Mouse (Mus musculus) forebrain, embryonic 12.5 days (tissue): ENCODE data around the gene Scn8a. TPM values are rescaled to one million over a fixed set of nuclear protein-coding genes. Genes with fewer than 3 reads are reported as not detected.
A peak's percentile ranks its signal among the peaks of the same experiment; 100 is the strongest.

Source experiments
- ATAC-seq: fragments of 200-750 bp; cut with Nextera tagmentation; 2 replicates; pipeline ENCODE4 v1.8.0; 2017; ENCODE audit warnings: moderate TSS enrichment; ENCODE audit not compliant: low FRiP score
- H3K27ac ChIP-seq: fragments of 300-500 bp; sonication (generic); 2 replicates; pipeline ENCODE4 v1.5.1; 2016; ENCODE audit warnings: mild to moderate bottlenecking
- H3K27me3 ChIP-seq: fragments of 300-500 bp; sonication (generic); 2 replicates; pipeline ENCODE4 v1.6.1; 2016; ENCODE audit warnings: mild to moderate bottlenecking
- H3K36me3 ChIP-seq: fragments of 300-500 bp; sonication (generic); replicated peaks from 2 replicates; pipeline ENCODE4 v1.6.1; 2016; ENCODE audit warnings: mild to moderate bottlenecking
- H3K4me1 ChIP-seq: fragments of 300-500 bp; sonication (generic); 2 replicates; pipeline ENCODE4 v1.6.1; 2016
- H3K4me2 ChIP-seq: fragments of 300-500 bp; sonication (generic); 2 replicates; pipeline ENCODE4 v1.6.1; 2016; ENCODE audit warnings: mild to moderate bottlenecking, moderate library complexity
- H3K4me3 ChIP-seq: fragments of 300-500 bp; sonication (generic); replicated peaks from 2 replicates; pipeline ENCODE4 v1.5.1; 2016; ENCODE audit warnings: mild to moderate bottlenecking
- H3K9ac ChIP-seq: fragments of 300-500 bp; sonication (generic); 2 replicates; pipeline ENCODE4 v1.6.1; 2016; ENCODE audit warnings: mild to moderate bottlenecking
- H3K9me3 ChIP-seq: fragments of 300-500 bp; sonication (generic); 2 replicates; pipeline ENCODE4 v1.6.1; 2016
- WGBS: fragments of 180-500 bp; shearing (Covaris S2); methylation state at CpG from one replicate; pipeline ENCODE4 v1.1.7; 2016; 5-methylcytosine and 5-hydroxymethylcytosine counted together
- polyA plus RNA-seq: library from polyadenylated mRNA; unstranded; fragments of >200 nt; fragmentation: Nextera tagmentation; extraction: Ambion mirVana; gene quantifications from 2 replicates; pipeline ENCODE4 v1.2.1, GENCODE M21; 2016

The Scn8a gene
- polyA plus RNA-seq, 1 experiment from 2014 or later, result 20.7 TPM

DNA sequence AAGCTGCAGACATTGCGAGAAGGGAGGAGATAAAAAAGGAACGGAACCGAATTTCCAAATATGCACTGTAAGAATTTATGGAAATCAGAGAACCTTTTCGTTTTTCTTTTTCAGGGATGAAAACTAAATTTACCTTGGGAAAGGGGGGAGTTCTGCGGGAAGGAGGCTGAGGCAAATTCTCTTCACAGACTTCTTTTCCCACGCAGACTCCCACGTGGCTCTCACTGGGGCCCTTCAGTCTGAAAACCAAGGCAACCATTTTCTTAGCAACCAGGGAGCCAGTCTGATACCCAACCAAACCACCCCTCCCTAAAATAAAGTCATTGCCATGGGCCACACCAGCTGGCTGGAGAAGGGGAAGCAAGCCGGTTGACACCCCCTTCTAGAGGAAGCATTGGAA lies 136.1 kb downstream of the Scn8a start:
- no peak overlapping the region for H3K4me3 ChIP-seq
- ATAC-seq, result no peak
- H3K4me1 ChIP-seq, result peaks cover 11% of the 10 kb centered on the region; the same call in 1 of the 2 replicates
- no peak overlapping the region for H3K27ac ChIP-seq
- 88% methylated on average over 8 of the region's 8 CpGs for WGBS
- peaks cover 7% of the 10 kb centered on the region for H3K36me3 ChIP-seq
- H3K27me3 ChIP-seq, result peaks cover 10% of the 10 kb centered on the region; the same call in 1 of the 2 replicates
- H3K9me3 ChIP-seq, result no peaks in the 10 kb centered on the region
- no peak overlapping the region for H3K9ac ChIP-seq
- no peak overlapping the region for H3K4me2 ChIP-seq

- peak overlapping the region; percentile 32 for H3K4me3 ChIP-seq
- H3K27me3 ChIP-seq, result peaks cover 10% of the 10 kb centered on the region; the same call in 1 of the 2 replicates
- peak; percentile 88 for ATAC-seq
- WGBS, result 14% methylated on average over 14 of the region's 15 CpGs
- peaks cover 10% of the 10 kb centered on the region for H3K36me3 ChIP-seq
- H3K4me2 ChIP-seq, result peak overlapping the region; percentile 50
- H3K27ac ChIP-seq, result no peak overlapping the region
- peaks cover 11% of the 10 kb centered on the region; the same call in 1 of the 2 replicates for H3K4me1 ChIP-seq
- no peaks in the 10 kb centered on the region for H3K9me3 ChIP-seq
- H3K9ac ChIP-seq, result 0 out of 2 replicates have a peak overlapping the region, but pooled peaks have one; percentile 27
Observed at GRCm38 (mm10) chr15:101006251-101007040, 136.8 kb downstream of the Scn8a start.

- H3K9me3 ChIP-seq, result no peaks in the 10 kb centered on the region
- peaks cover 10% of the 10 kb centered on the region; the same call in 1 of the 2 replicates for H3K27me3 ChIP-seq
- no peak overlapping the region for H3K4me3 ChIP-seq
- H3K4me1 ChIP-seq, result peaks cover 11% of the 10 kb centered on the region; the same call in 1 of the 2 replicates
- H3K4me2 ChIP-seq, result peak overlapping the region; percentile 50; the same call in 1 of the 2 replicates
- ATAC-seq, result no peak
- no peak overlapping the region for H3K27ac ChIP-seq
- WGBS, result 66% methylated on average over 7 of the region's 7 CpGs
- no peak overlapping the region for H3K9ac ChIP-seq
- H3K36me3 ChIP-seq, result peaks cover 7% of the 10 kb centered on the region
Observed at GRCm38 (mm10) chr15:101007236-101007635, 137.6 kb downstream of the Scn8a start.

- H3K27ac ChIP-seq, result no peak overlapping the region
- H3K9ac ChIP-seq, result no peak overlapping the region
- H3K4me2 ChIP-seq, result no peak overlapping the region
- H3K4me1 ChIP-seq, result peaks cover 11% of the 10 kb centered on the region; the same call in 1 of the 2 replicates
- WGBS, result 91% methylated on average over 14 of the region's 14 CpGs
- peaks cover 10% of the 10 kb centered on the region; the same call in 1 of the 2 replicates for H3K27me3 ChIP-seq
- H3K9me3 ChIP-seq, result no peaks in the 10 kb centered on the region
- no peak for ATAC-seq
- H3K36me3 ChIP-seq, result 0 out of 2 replicates have a peak, but pooled peaks cover 8% of the 10 kb centered on the region
- no peak overlapping the region for H3K4me3 ChIP-seq
Observed at GRCm38 (mm10) chr15:101008386-101009010, 138.8 kb downstream of the Scn8a start.

GRCm38 (mm10) chr15:101011352-101011751 lies 141.7 kb downstream of the Scn8a start:
- H3K4me1 ChIP-seq, result peaks cover 10% of the 10 kb centered on the region; the same call in 1 of the 2 replicates
- no peak overlapping the region for H3K4me2 ChIP-seq
- no peaks in the 10 kb centered on the region for H3K9me3 ChIP-seq
- H3K27me3 ChIP-seq, result peaks cover 10% of the 10 kb centered on the region; the same call in 1 of the 2 replicates
- ATAC-seq, result no peak
- no peak overlapping the region for H3K4me3 ChIP-seq
- H3K9ac ChIP-seq, result no peak overlapping the region
- peaks cover 23% of the 10 kb centered on the region; the same call in 1 of the 2 replicates for H3K36me3 ChIP-seq
- H3K27ac ChIP-seq, result no peak overlapping the region
- WGBS, result 86% methylated on average over 6 of the region's 6 CpGs

DNA sequence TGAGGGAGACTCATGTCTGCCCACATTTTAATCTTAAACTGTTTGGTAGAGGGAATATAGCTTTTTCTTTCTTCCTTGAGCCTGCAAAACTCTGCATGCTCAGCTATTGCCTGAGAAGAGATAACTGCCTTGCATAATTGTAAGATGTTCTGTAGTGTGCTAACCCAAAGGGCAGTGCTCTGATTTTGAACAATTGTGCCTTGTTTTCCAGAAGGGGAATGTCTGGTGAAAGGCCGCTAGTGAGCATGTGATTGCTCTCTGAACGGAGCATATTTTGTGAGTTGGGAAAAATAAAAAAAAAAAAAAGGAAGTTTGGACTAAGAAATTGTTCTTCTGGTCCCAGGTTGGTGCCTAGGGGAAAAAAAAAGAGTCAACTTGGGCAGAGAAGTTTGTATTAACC lies 159.3 kb downstream of the Scn8a start:
- H3K27ac ChIP-seq, result 0 out of 2 replicates have a peak overlapping the region, but pooled peaks have one; percentile 3
- H3K27me3 ChIP-seq, result no peaks in the 10 kb centered on the region
- H3K4me2 ChIP-seq, result no peak overlapping the region
- H3K4me3 ChIP-seq, result no peak overlapping the region
- no peaks in the 10 kb centered on the region; the same call in 1 of the 2 replicates for H3K4me1 ChIP-seq
- peaks cover 10% of the 10 kb centered on the region for H3K36me3 ChIP-seq
- no peaks in the 10 kb centered on the region for H3K9me3 ChIP-seq
- no peak for ATAC-seq
- H3K9ac ChIP-seq, result no peak overlapping the region
- whole genome bisulfite sequencing, result 59% methylated on average over 2 of the region's 2 CpGs

DNA sequence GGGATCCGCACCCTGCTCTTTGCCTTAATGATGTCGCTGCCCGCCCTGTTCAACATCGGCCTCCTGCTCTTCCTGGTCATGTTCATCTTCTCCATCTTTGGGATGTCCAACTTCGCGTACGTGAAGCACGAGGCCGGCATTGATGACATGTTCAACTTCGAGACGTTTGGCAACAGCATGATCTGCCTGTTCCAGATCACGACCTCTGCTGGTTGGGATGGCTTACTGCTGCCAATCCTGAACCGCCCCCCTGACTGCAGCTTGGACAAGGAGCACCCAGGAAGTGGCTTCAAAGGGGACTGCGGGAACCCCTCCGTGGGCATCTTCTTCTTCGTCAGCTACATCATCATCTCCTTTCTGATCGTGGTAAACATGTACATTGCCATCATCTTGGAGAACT lies 170.0 kb downstream of the Scn8a start:
- Histone ChIP-seq H3K9ac (no peak overlapping the region), H3K27me3 (peaks cover 52% of the 10 kb centered on the region), H3K27ac (no peak overlapping the region), H3K9me3 (no peaks in the 10 kb centered on the region), H3K4me1 (no peaks in the 10 kb centered on the region), H3K4me2 (no peak overlapping the region), H3K4me3 (no peak overlapping the region), H3K36me3 (peaks cover 30% of the 10 kb centered on the region)
- 45% methylated on average over 17 of the region's 17 CpGs for WGBS
- ATAC-seq, result no peak

DNA sequence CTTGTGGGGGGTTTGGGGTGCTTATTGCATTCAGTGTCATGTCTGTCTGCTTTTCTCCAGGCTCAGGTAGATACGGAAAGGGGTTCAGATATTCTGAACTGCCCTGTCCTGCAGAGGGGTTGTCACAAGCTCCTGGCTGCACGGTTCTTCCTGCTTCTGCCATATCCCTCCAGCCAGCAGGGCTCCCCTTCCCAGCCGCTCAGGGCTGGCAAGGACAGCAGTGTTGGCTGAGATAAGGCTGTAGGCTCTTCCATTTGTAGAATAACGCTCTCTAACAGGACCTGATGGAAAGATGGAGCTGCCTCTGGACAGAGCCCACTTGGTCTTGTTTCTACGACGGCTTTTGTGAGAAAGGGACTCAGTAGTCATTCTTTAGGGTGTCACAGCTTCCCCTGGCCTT lies 172.3 kb downstream of the Scn8a start:
- H3K27ac ChIP-seq, result no peak overlapping the region
- peaks cover 19% of the 10 kb centered on the region for H3K36me3 ChIP-seq
- H3K4me3 ChIP-seq, result no peak overlapping the region
- no peak overlapping the region for H3K4me2 ChIP-seq
- H3K9me3 ChIP-seq, result no peaks in the 10 kb centered on the region
- peaks cover 12% of the 10 kb centered on the region for H3K4me1 ChIP-seq
- peaks cover 75% of the 10 kb centered on the region for H3K27me3 ChIP-seq
- ATAC-seq, result no peak
- 71% methylated on average over 6 of the region's 6 CpGs for WGBS
- H3K9ac ChIP-seq, result no peak overlapping the region

DNA sequence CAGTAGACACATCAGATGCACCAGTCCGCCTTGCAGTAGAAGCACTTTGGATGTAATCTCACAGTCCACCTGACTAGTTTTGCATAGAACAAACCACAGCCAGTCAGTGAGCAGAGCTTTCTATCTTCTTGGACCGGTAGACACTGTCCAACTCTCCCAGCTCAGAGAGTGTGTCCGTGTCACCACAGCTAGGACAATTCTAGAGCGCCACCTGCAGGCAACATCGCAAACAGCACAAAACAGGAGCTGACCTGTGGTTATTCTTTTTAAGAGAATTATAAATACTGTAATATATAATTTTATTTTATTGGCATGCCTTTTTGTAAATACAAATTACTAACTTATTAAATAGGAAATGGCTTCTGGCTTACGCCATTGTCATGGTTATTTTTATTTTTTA lies 173.0 kb downstream of the Scn8a start:
- no peak; the same call in 1 of the 2 replicates for ATAC-seq
- no peak overlapping the region for H3K4me3 ChIP-seq
- no peaks in the 10 kb centered on the region for H3K9me3 ChIP-seq
- no peak overlapping the region for H3K27ac ChIP-seq
- peaks cover 82% of the 10 kb centered on the region for H3K27me3 ChIP-seq
- peaks cover 19% of the 10 kb centered on the region for H3K4me1 ChIP-seq
- H3K9ac ChIP-seq, result no peak overlapping the region
- no peak overlapping the region for H3K4me2 ChIP-seq
- WGBS, result 24% methylated on average over 6 of the region's 6 CpGs
- peaks cover 19% of the 10 kb centered on the region for H3K36me3 ChIP-seq

- no peak overlapping the region for H3K4me2 ChIP-seq
- no peak for ATAC-seq
- H3K27ac ChIP-seq, result no peak overlapping the region
- no peaks in the 10 kb centered on the region for H3K9me3 ChIP-seq
- H3K36me3 ChIP-seq, result peaks cover 17% of the 10 kb centered on the region
- H3K9ac ChIP-seq, result no peak overlapping the region
- no peak overlapping the region for H3K4me3 ChIP-seq
- 48% methylated on average over 6 of the region's 6 CpGs for WGBS
- H3K4me1 ChIP-seq, result peaks cover 19% of the 10 kb centered on the region
- peaks cover 89% of the 10 kb centered on the region for H3K27me3 ChIP-seq
Observed at GRCm38 (mm10) chr15:101044531-101044930, 174.9 kb downstream of the Scn8a start.

DNA sequence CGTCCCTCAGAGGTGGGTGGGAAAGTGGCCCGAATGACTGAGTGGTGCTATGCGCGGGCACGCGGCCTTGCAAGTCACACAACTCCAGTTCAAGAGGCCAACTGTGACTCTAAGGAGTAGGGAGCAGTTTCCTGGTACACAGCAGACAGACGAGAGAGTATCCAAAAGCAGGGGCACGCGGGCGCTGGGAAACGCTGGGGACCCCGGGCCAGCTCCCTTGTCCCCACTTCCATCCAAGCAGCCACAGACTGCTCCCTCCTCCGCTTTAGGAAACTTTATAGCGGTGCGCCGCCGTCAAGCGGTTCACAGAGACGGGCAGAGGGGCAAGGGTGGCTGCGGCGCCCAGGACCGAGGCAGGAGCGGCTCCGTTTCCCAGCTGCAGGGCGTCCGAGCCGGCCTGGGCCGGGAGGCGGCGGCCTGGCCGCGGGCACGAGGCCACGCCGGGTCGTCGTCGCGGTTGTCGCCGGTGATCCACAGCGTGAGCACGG lies 176.4 kb downstream of the Scn8a start:
- Histone ChIP-seq H3K27me3 (peaks cover 88% of the 10 kb centered on the region), H3K4me1 (peaks cover 19% of the 10 kb centered on the region), H3K4me2 (peak overlapping the region; percentile 91), H3K9ac (peak overlapping the region; percentile 58), H3K27ac (no peak overlapping the region), H3K9me3 (no peaks in the 10 kb centered on the region), H3K36me3 (0 out of 2 replicates have a peak, but pooled peaks cover 3% of the 10 kb centered on the region), H3K4me3 (peak overlapping the region; percentile 51)
- ATAC-seq, result no peak
- WGBS, result under 1% methylated on average over 43 of the region's 43 CpGs

GRCm38 (mm10) chr15:101046527-101047193 lies 177.0 kb downstream of the Scn8a start:
- Histone ChIP-seq H3K36me3 (no peaks in the 10 kb centered on the region), H3K9me3 (no peaks in the 10 kb centered on the region), H3K27me3 (peaks cover 91% of the 10 kb centered on the region), H3K4me2 (peak overlapping the region; percentile 91), H3K9ac (peak overlapping the region; percentile 58), H3K4me1 (peaks cover 19% of the 10 kb centered on the region), H3K4me3 (peak overlapping the region; percentile 51), H3K27ac (no peak overlapping the region)
- ATAC-seq, result peak; percentile 53
- WGBS, result under 1% methylated on average over 71 of the region's 77 CpGs
